Mouse (Mus musculus): ENCODE measurements around the gene 1700017N19Rik.

1700017N19Rik gene

DNA sequence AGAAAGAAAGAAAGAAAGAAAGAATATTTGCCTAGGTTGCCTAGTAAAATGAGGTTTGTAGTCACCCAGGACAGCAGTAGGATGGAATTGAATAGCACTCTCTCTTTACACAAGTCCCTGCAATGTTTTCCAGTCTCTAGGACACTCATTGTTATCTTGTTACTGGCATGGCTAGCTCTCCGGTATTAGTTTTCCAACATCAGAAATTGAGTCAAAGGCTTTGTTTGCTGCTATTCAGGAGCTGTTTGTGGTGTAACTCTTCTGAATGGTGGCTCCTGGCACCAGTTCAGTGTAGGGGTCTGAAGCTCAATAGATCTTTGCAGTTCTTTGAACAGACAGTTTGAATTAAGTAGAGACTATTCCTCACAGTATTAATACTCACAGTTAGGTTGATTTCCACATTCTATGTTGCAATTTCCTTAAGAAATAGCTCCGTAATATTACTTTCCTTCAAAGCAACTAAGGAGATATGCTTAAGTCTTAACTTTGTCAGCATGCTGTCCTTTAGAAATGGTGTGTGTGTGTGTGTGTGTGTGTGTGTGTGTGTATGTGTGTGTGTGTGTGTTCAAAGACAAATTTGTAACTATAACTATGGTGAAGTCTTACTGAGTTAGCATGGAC lies 71.8 kb downstream of the 1700017N19Rik start:
- no peak for DNase-seq (ENCODE audit: low spot score)
